Mouse (Mus musculus): ENCODE results near the gene Tln1.
A peak's percentile ranks its signal among the peaks of the same experiment; 100 is the strongest.
"Not testable (repeated sequence)": the region's sequence is repeated elsewhere in the genome, so short reads cannot be mapped to it uniquely, and the experiment has no call there.

The Tln1 gene

GRCm38 (mm10) chr4:43551854-43552253 is 10.6 kb downstream of the Tln1 start:
- not testable (repeated sequence) for DNase-seq (ENCODE audit: extremely low read depth, insufficient read length, low spot score)

GRCm38 (mm10) chr4:43549055-43549454 is 13.4 kb downstream of the Tln1 start:
- no peak for DNase-seq (ENCODE audit: extremely low read depth, insufficient read length, low spot score)

- no peak for DNase-seq (ENCODE audit: extremely low read depth, insufficient read length, low spot score)
Measured at GRCm38 (mm10) chr4:43547160-43547559, 15.3 kb downstream of the Tln1 start.

- no peak for DNase-seq (ENCODE audit: extremely low read depth, insufficient read length, low spot score)
Measured at GRCm38 (mm10) chr4:43546375-43547047, 16.0 kb downstream of the Tln1 start.

GRCm38 (mm10) chr4:43542044-43542443 is 20.4 kb downstream of the Tln1 start:
- no peak for DNase-seq (ENCODE audit: extremely low read depth, insufficient read length, low spot score)

GRCm38 (mm10) chr4:43536031-43536430 is 26.5 kb downstream of the Tln1 start:
- DNase-seq (ENCODE audit: extremely low read depth, insufficient read length, low spot score) = no peak

- DNase-seq (ENCODE audit: extremely low read depth, insufficient read length, low spot score) = no peak
Measured at GRCm38 (mm10) chr4:43535628-43536027, 26.9 kb downstream of the Tln1 start.

- DNase-seq (ENCODE audit: extremely low read depth, insufficient read length, low spot score) = no peak
Measured at GRCm38 (mm10) chr4:43533270-43533669, 29.2 kb downstream of the Tln1 start.

GRCm38 (mm10) chr4:43530581-43530980 is 31.9 kb downstream of the Tln1 start:
- DNase-seq (ENCODE audit: extremely low read depth, insufficient read length, low spot score) = no peak

- DNase-seq (ENCODE audit: extremely low read depth, insufficient read length, low spot score) = no peak
Measured at GRCm38 (mm10) chr4:43530081-43530501, 32.4 kb downstream of the Tln1 start.

- DNase-seq (ENCODE audit: extremely low read depth, insufficient read length, low spot score) = peak; percentile 30
Measured at GRCm38 (mm10) chr4:43528487-43528886, 34.0 kb downstream of the Tln1 start.

GRCm38 (mm10) chr4:43527880-43528279 is 34.6 kb downstream of the Tln1 start:
- DNase-seq (ENCODE audit: extremely low read depth, insufficient read length, low spot score) = no peak

GRCm38 (mm10) chr4:43519956-43520355 is 42.5 kb downstream of the Tln1 start:
- peak; percentile 67 for DNase-seq (ENCODE audit: extremely low read depth, insufficient read length, low spot score)

- DNase-seq (ENCODE audit: extremely low read depth, insufficient read length, low spot score) = peak; percentile 18
Measured at GRCm38 (mm10) chr4:43519551-43519950, 42.9 kb downstream of the Tln1 start.

GRCm38 (mm10) chr4:43515764-43516708 is 46.5 kb downstream of the Tln1 start:
- no peak for DNase-seq (ENCODE audit: extremely low read depth, insufficient read length, low spot score)

- DNase-seq (ENCODE audit: extremely low read depth, insufficient read length, low spot score) = no peak
Measured at GRCm38 (mm10) chr4:43513791-43514190, 48.7 kb downstream of the Tln1 start.

GRCm38 (mm10) chr4:43513300-43513699 is 49.2 kb downstream of the Tln1 start:
- no peak for DNase-seq (ENCODE audit: extremely low read depth, insufficient read length, low spot score)

GRCm38 (mm10) chr4:43512653-43513052 is 49.8 kb downstream of the Tln1 start:
- no peak for DNase-seq (ENCODE audit: extremely low read depth, insufficient read length, low spot score)

- DNase-seq (ENCODE audit: extremely low read depth, insufficient read length, low spot score) = no peak
Measured at GRCm38 (mm10) chr4:43511675-43512454, 50.6 kb downstream of the Tln1 start.

GRCm38 (mm10) chr4:43509109-43509508 is 53.4 kb downstream of the Tln1 start:
- DNase-seq (ENCODE audit: extremely low read depth, insufficient read length, low spot score) = no peak

- no peak for DNase-seq (ENCODE audit: extremely low read depth, insufficient read length, low spot score)
Measured at GRCm38 (mm10) chr4:43508666-43508997, 53.9 kb downstream of the Tln1 start.
